Mouse (Mus musculus) midbrain, postnatal 0 days (tissue): Measurements from ENCODE around the gene Srf. TPM values are rescaled to one million over a fixed set of nuclear protein-coding genes. Genes with fewer than 3 reads are reported as not detected.
"Not testable (repeated sequence)": the region's sequence is repeated elsewhere in the genome, so short reads cannot be mapped to it uniquely, and the experiment has no call there.

ENCODE experiments used
- ATAC-seq: fragments of 200-750 bp; cut with Nextera tagmentation; 2 replicates; pipeline ENCODE4 v1.8.0; 2017; ENCODE audit warnings: moderate number of reproducible peaks, mild to moderate bottlenecking, moderate TSS enrichment, moderate library complexity; ENCODE audit not compliant: low FRiP score
- DNase-seq: peaks from one replicate; pipeline ENCODE4 v3.0.0-alpha.2; 2015; ENCODE audit warnings: low spot score
- H3K27ac ChIP-seq: fragments of 300-500 bp; sonication (generic); 2 replicates; pipeline ENCODE4 v1.5.1; 2014; ENCODE audit warnings: low read depth, mild to moderate bottlenecking, low read length, mixed read lengths
- H3K27me3 ChIP-seq: fragments of 300-500 bp; sonication (generic); 2 replicates; pipeline ENCODE4 v1.6.1; 2014; ENCODE audit warnings: low read length, control low read depth, mixed read lengths; ENCODE audit not compliant: insufficient read depth
- H3K36me3 ChIP-seq: fragments of 300-500 bp; sonication (generic); 2 replicates; pipeline ENCODE4 v1.6.1; 2014; ENCODE audit warnings: low read length, control low read depth, mixed read lengths; ENCODE audit not compliant: insufficient read depth
- H3K4me1 ChIP-seq: fragments of 300-500 bp; sonication (generic); 2 replicates; pipeline ENCODE4 v1.6.1; 2014; ENCODE audit warnings: mild to moderate bottlenecking, control low read depth, antibody characterized with exemption, low read length, mixed read lengths; ENCODE audit not compliant: insufficient read depth
- H3K4me2 ChIP-seq: fragments of 300-500 bp; sonication (generic); 2 replicates; pipeline ENCODE4 v1.6.1; 2014; ENCODE audit warnings: low read depth, mild to moderate bottlenecking, low read length, mixed read lengths; ENCODE audit not compliant: poor library complexity, severe bottlenecking
- H3K4me3 ChIP-seq: fragments of 300-500 bp; sonication (generic); 2 replicates; pipeline ENCODE4 v1.5.1; 2014; ENCODE audit warnings: low read depth, mild to moderate bottlenecking, low read length, moderate library complexity
- H3K9ac ChIP-seq: fragments of 300-500 bp; sonication (generic); replicated peaks from 2 replicates; pipeline ENCODE4 v1.6.1; 2014; ENCODE audit warnings: mild to moderate bottlenecking, low read length, moderate library complexity, mixed read lengths; ENCODE audit not compliant: poor library complexity, severe bottlenecking
- H3K9me3 ChIP-seq: fragments of 300-500 bp; sonication (generic); 2 replicates; pipeline ENCODE4 v1.6.1; 2016; ENCODE audit warnings: low read length, control low read depth
- CTCF ChIP-seq: IDR thresholded peaks from 2 replicates; pipeline ENCODE4 v1.5.1; 2016; ENCODE audit warnings: antibody characterized with exemption, mild to moderate bottlenecking
- WGBS: fragments of 180-500 bp; shearing (Covaris S2); extraction: QIAGEN DNeasy Blood & Tissue Kit; methylation state at CpG from one replicate; pipeline ENCODE4 v1.1.7; 2014; 5-methylcytosine and 5-hydroxymethylcytosine counted together
- polyA plus RNA-seq: library from polyadenylated mRNA; unstranded; fragments of >200 nt; fragmentation: Nextera tagmentation; extraction: Ambion mirVana; gene quantifications from 2 replicates; pipeline ENCODE4 v1.2.1, GENCODE M21; 2015
- total RNA-seq: library from RNA; depleted of rRNA; stranded (reverse); fragments of >200 nt; gene quantifications from 2 replicates; pipeline ENCODE4 v1.2.3, GENCODE M21; 2014

Srf gene
- total and polyA plus RNA-seq, 2 experiments from 2014 or later, result 3.3 to 69.0 TPM

DNA sequence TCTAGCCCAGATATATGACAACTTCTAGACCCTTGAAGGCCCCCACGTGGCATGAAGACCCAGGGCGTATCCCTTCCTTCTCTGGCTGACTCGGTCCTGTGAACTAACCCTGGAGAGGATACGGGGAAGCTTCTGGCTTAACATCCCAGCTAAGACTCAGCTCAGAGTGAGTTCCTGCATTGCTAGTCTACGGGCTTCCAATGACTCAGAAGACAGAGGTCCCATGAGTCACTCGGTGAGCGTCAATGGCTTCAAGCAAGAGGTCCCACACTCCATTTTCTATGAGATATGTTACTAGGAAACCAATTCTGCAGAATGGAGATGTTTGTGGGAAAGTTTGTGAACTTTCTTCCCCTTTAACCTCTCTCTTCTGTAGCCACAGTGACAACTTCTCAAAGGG is 18.6 kb upstream of the Srf start:
- WGBS, result 97% methylated on average over 7 of the region's 7 CpGs

DNA sequence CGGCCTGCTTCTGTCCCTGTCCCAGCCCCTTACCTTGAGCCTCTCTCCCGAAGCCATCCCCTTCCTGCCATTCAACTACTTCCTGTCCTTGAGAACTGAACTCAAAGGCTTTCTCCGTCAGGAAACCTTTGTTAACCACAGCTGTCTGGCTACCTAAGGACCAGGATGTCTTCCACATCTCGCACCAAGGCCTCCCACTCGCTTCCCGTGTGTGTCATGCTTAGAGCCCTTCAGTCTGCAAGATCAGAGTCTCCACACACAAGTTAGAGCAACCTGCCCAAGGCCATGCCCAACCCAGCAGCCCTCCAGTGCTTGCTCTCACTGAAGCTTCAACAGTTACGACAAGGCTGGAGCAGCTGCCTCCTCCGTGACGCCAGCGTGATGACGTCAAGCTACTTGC is 15.0 kb upstream of the Srf start:
- no peak for DNase-seq
- no peaks in the 10 kb centered on the region for H3K4me1 ChIP-seq
- H3K9me3 ChIP-seq, result no peaks in the 10 kb centered on the region
- peaks cover 67% of the 10 kb centered on the region for H3K36me3 ChIP-seq
- TF ChIP-seq CTCF, result no peak
- 86% methylated on average over 11 of the region's 11 CpGs for WGBS
- no peak for ATAC-seq
- no peak overlapping the region for H3K27ac ChIP-seq
- no peak overlapping the region for H3K4me2 ChIP-seq
- no peak overlapping the region for H3K4me3 ChIP-seq
- H3K27me3 ChIP-seq, result no peaks in the 10 kb centered on the region
- no peak overlapping the region for H3K9ac ChIP-seq

More for the DNA sequence above, 18.6 kb upstream of the Srf start:
- H3K27me3 ChIP-seq, result no peaks in the 10 kb centered on the region
- no peak overlapping the region for H3K4me2 ChIP-seq
- no peak for DNase-seq
- no peaks in the 10 kb centered on the region for H3K9me3 ChIP-seq
- no peak overlapping the region for H3K27ac ChIP-seq
- no peak for ATAC-seq
- H3K4me1 ChIP-seq, result no peaks in the 10 kb centered on the region
- H3K4me3 ChIP-seq, result no peak overlapping the region
- no peak overlapping the region for H3K9ac ChIP-seq
- H3K36me3 ChIP-seq, result peaks cover 66% of the 10 kb centered on the region
- no peak for TF ChIP-seq CTCF

DNA sequence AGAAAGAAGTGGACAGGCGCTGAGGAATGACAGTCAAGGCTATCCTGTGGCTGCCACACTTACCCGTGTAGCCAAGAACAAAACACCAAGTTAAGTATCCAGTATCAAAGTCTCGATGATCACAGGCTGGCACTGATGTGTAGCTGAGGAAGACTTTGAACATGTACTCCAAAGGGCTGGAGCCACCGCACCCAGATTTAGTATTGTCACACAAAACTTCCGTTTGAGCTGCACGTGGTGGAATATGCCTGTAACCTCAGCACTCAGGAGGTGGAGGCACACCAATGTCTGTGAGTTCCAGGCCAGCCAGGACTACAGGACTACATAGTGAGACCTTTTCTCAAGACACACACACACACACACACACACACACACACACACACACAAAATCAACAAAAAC is 3.2 kb upstream of the Srf start:
- no peak for TF ChIP-seq CTCF
- Histone ChIP-seq H3K9me3 (no peaks in the 10 kb centered on the region), H3K4me3 (no peak overlapping the region), H3K36me3 (no peaks in the 10 kb centered on the region), H3K27ac (no peak overlapping the region), H3K9ac (no peak overlapping the region), H3K4me2 (no peak overlapping the region), H3K27me3 (no peaks in the 10 kb centered on the region), H3K4me1 (peaks cover 2% of the 10 kb centered on the region; the same call in 1 of the 2 replicates)
- WGBS, result 89% methylated on average over 6 of the region's 6 CpGs
- ATAC-seq (no peak), DNase-seq (no peak)

DNA sequence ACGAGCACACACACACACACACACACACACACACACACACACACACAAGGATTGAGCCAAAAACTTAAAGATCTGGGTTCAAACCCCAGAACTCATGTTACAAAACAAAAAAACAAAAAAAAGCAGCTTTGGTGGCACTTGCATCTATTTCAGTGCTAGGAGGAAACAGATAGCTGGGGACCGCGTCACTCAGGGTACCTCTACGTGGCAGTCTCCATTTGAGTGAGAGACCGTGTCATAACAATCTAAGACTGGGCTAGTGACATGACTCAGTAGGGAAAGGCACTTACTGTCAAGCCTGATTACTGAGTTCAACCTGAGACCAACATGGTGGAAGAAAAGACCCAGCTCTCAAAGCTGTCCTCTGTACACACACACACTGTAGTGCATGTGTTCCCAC is 2.2 kb upstream of the Srf start:
- H3K27ac ChIP-seq, result no peak overlapping the region
- no peak for TF ChIP-seq CTCF

DNA sequence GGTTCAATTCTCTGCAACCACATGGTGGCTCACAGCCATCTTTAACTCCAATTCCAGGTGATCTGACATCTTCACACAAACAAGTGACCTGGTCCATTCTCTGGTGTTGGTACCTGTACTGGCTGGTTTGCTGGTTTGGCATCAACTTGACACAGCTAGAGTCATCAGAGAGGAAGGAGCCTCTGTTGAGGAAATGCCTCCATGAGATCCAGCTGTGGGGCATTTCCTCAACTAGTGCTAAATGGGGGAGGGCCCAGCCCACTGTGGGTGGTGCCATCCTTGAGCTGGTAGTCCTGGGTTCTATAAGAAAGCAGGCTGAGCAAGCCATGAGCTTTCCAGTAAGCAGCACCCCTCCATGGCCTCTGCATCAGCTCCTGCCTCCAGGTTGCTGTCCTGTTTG is 1.3 kb upstream of the Srf start:
- H3K4me3 ChIP-seq, H3K9ac ChIP-seq, DNase-seq, H3K9me3 ChIP-seq, H3K27me3 ChIP-seq, H3K4me2 ChIP-seq, H3K27ac ChIP-seq, H3K36me3 ChIP-seq, ATAC-seq: not testable (repeated sequence)
- peaks cover 17% of the 10 kb centered on the region for H3K4me1 ChIP-seq

More for the DNA sequence above, 2.2 kb upstream of the Srf start:
- 91% methylated on average over 5 of the region's 5 CpGs for WGBS
- ATAC-seq (no peak), DNase-seq (no peak)
- Histone ChIP-seq H3K9ac (no peak overlapping the region), H3K4me3 (no peak overlapping the region), H3K27me3 (no peaks in the 10 kb centered on the region), H3K4me2 (no peak overlapping the region), H3K9me3 (no peaks in the 10 kb centered on the region), H3K4me1 (peaks cover 12% of the 10 kb centered on the region), H3K36me3 (no peaks in the 10 kb centered on the region)

DNA sequence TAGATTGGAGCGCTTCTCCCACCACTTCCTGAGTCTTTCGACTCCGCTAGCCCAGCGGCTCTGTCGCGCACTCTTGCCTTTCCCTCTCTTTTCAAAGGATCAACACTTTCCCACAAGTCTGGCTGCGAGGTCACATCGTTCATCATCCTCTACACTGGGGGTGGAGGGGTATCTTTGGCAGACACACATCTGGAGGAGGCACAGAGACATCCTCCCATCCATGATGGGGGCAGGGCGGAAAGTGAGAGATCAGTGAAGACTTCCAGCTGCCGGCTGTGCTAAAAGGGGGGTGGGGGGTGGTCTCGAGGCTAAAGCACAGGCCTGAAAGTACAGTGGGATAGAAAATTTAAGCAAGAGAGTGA is 590 bp upstream of the Srf start:
- Histone ChIP-seq H3K4me2 (peak overlapping the region; percentile 86), H3K27me3 (no peaks in the 10 kb centered on the region), H3K9ac (peak overlapping the region; percentile 39), H3K36me3 (peaks cover 3% of the 10 kb centered on the region; the same call in 1 of the 2 replicates), H3K4me3 (peak overlapping the region; percentile 100), H3K4me1 (peaks cover 20% of the 10 kb centered on the region), H3K9me3 (no peaks in the 10 kb centered on the region), H3K27ac (peak overlapping the region; percentile 73)
- peak; percentile 9 for ATAC-seq
- WGBS, result under 1% methylated on average over 11 of the region's 11 CpGs
- DNase-seq, result no peak
- TF ChIP-seq CTCF, result no peak
